Mouse (Mus musculus) naive thymus-derived CD4-positive, alpha-beta T cell, adult 5 months (primary cell): Measurements from ENCODE around the gene Sbp. TPM values are rescaled to one million over a fixed set of nuclear protein-coding genes. Genes with fewer than 3 reads are reported as not detected.

Experiments used
- polyA plus RNA-seq: library from polyadenylated mRNA; unstranded; fragments of 100-300 nt; shearing (Covaris generic); gene quantifications from one replicate; pipeline ENCODE4 v1.2.1, GENCODE M21; 2017

The Sbp gene
- not detected for polyA plus RNA-seq

DNA sequence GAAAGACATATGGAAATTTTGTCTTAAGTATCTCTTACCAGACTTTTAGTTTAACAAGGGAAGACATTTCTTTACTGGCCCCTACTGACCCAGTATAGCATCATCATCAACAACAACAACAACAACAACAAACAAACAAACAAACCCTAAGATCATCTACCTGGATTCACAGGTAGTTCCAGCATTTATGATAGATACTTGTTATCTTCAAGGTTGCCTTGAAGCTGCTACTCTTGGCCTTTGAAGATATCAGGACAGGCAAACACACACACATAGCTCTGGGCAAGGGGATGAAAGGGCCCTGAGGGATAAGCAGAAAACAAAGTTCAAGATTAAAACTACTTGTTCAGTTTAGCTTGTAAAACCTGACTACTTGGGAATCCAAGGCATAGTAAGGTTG is at the start of gene Sbp:
Gene Sbp (plus strand): TSS at position 301 of the 400 bp plus-strand sequence.

DNA sequence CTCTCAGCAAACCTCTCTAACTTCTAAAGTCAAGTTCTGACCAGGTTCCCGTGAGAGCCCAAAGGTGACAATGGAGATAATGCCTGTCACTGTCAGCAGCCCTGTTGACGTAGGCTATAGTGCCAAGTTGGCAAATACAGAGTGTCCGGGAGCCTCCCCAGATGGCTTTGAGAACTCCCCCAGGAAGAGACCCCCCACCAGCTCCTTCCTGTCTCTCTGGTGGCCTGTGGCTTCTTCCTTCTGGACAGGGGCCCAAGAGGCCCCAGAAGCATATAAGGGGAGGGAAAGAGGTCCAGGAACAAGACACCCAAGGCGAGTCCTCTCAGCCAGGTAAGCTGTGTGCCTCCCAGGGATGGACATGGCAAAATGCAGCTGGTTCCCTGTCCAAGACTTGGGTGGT is 24.3 kb upstream of the Sbp start, which contains the start of gene Dcpp3:
Gene Dcpp3 (plus strand): TSS at position 301 of the 400 bp plus-strand sequence.

GRCm38 (mm10) chr17:23955174-23955573 is 13.7 kb downstream of the Sbp start, which contains the start of gene Sbpl:
Gene Sbpl (minus strand): TSS chr17:23955274.

GRCm38 (mm10) chr17:23980297-23980909 is 38.9 kb downstream of the Sbp start, which contains the start of gene Prss30:
Gene Prss30 (minus strand): TSS chr17:23980566.

Other genes starting within 250 kb of the Sbp start
- gene 1520401A03Rik, start 218.9 kb upstream of the Sbp start, polyA plus RNA-seq, result 0.27 TPM
- gene Pkmyt1, start 215.3 kb upstream of the Sbp start, polyA plus RNA-seq, result 57.3 TPM
- 1.00 TPM for gene Paqr4, start 200.8 kb upstream of the Sbp start, polyA plus RNA-seq
- gene Kremen2, start 195.8 kb upstream of the Sbp start, polyA plus RNA-seq, result 0.81 TPM
- 23.4 TPM for gene Flywch1, start 170.1 kb upstream of the Sbp start, polyA plus RNA-seq
- not detected for gene Flywch2, start 155.6 kb upstream of the Sbp start, polyA plus RNA-seq
- 1,111 TPM for gene Srrm2, start 151.1 kb upstream of the Sbp start, polyA plus RNA-seq
- gene Elob, start 112.5 kb upstream of the Sbp start, polyA plus RNA-seq, result 324 TPM
- not detected for gene Prss33, start 105.6 kb upstream of the Sbp start, polyA plus RNA-seq
- not detected for gene Prss32, start 97.8 kb upstream of the Sbp start, polyA plus RNA-seq
- gene Prss41, start 97.5 kb upstream of the Sbp start, polyA plus RNA-seq, result not detected
- gene Prss21, start 73.6 kb upstream of the Sbp start, polyA plus RNA-seq, result not detected
- gene Dcpp1, start 60.8 kb upstream of the Sbp start, polyA plus RNA-seq, result not detected
- gene Dcpp2, start 60.8 kb upstream of the Sbp start, polyA plus RNA-seq, result not detected
- not detected for gene Dcpp3, start 24.2 kb upstream of the Sbp start, polyA plus RNA-seq
- gene Sbpl, start 13.6 kb downstream of the Sbp start, polyA plus RNA-seq, result not detected
- gene Prss30, start 38.9 kb downstream of the Sbp start, polyA plus RNA-seq, result not detected
- gene Prss22, start 56.4 kb downstream of the Sbp start, polyA plus RNA-seq, result not detected
- gene Prss27, start 96.5 kb downstream of the Sbp start, polyA plus RNA-seq, result 0.27 TPM
- gene Kctd5, start 131.8 kb downstream of the Sbp start, polyA plus RNA-seq, result 29.6 TPM
- gene Pdpk1, start 209.3 kb downstream of the Sbp start, polyA plus RNA-seq, result 73.3 TPM
- gene Amdhd2, start 222.1 kb downstream of the Sbp start, polyA plus RNA-seq, result 17.7 TPM
- gene Atp6v0c, start 228.0 kb downstream of the Sbp start, polyA plus RNA-seq, result 426 TPM